In genomic region chr5:134704157-134704556, GRCm38 (mm10) we compare ENCODE assay signal across 8 mouse cellular contexts. TPM values are rescaled to one million over a fixed set of nuclear protein-coding genes. Genes with fewer than 3 reads are reported as not detected.
A peak's percentile ranks its signal among the peaks of the same experiment; 100 is the strongest.
DNase-seq lines count a peak whose midpoint lies in the region; ATAC-seq and TF ChIP-seq lines count a peak whose summit lies in the region.

No protein-coding gene starts in this region.

- H3K36me3 ChIP-seq in C2C12 (ENCODE audit: control insufficient read depth, insufficient read depth): no peaks in the 10 kb centered on the region
- H3K36me3 ChIP-seq in embryonic facial prominence, embryonic 14.5 days (ENCODE audit: control insufficient read depth, insufficient read depth, low read length): peaks cover 23% of the 10 kb centered on the region
- peaks cover 5% of the 10 kb centered on the region; the same call in 1 of the 2 replicates for H3K36me3 ChIP-seq in heart, postnatal 0 days (replicated peaks; ENCODE audit: control insufficient read depth, insufficient read depth, low read length)
- H3K36me3 ChIP-seq in liver, embryonic 14.5 days (replicated peaks; ENCODE audit: control insufficient read depth, insufficient read depth, low read depth): no peaks in the 10 kb centered on the region
- no peaks in the 10 kb centered on the region for H3K36me3 ChIP-seq in neural tube, embryonic 12.5 days
- H3K36me3 ChIP-seq in stomach, embryonic 16.5 days (ENCODE audit: control insufficient read depth, insufficient read depth, low read length): no peaks in the 10 kb centered on the region

- no peak for TF ChIP-seq EP300 in heart, postnatal 0 days (IDR thresholded peaks at IDR 0.05; ENCODE audit: low read depth)
- no peak for TF ChIP-seq EP300 in liver, embryonic 14.5 days (IDR thresholded peaks at IDR 0.05; ENCODE audit: low read depth)

- no peak overlapping the region for H3K27ac ChIP-seq in embryonic facial prominence, embryonic 14.5 days (replicated peaks; ENCODE audit: low read depth, low read length)
- H3K27ac ChIP-seq in heart, postnatal 0 days (ENCODE audit: low read depth): no peak overlapping the region
- H3K27ac ChIP-seq in liver, embryonic 14.5 days: no peak overlapping the region
- H3K27ac ChIP-seq in neural tube, embryonic 12.5 days: no peak overlapping the region
- H3K27ac ChIP-seq in stomach, embryonic 16.5 days (ENCODE audit: low read length): no peak overlapping the region

- H3K4me1 ChIP-seq in embryonic facial prominence, embryonic 14.5 days (ENCODE audit: control insufficient read depth, insufficient read depth, low read length): no peaks in the 10 kb centered on the region
- no peaks in the 10 kb centered on the region for H3K4me1 ChIP-seq in heart, postnatal 0 days (ENCODE audit: control insufficient read depth, insufficient read depth)
- no peaks in the 10 kb centered on the region for H3K4me1 ChIP-seq in liver, embryonic 14.5 days (replicated peaks; ENCODE audit: control insufficient read depth in 2 of 2, insufficient read depth in 2 of 2, low read length in 1 of 2)
- H3K4me1 ChIP-seq in neural tube, embryonic 12.5 days: no peaks in the 10 kb centered on the region
- H3K4me1 ChIP-seq in stomach, embryonic 16.5 days (ENCODE audit: control insufficient read depth, insufficient read depth, low read length): no peaks in the 10 kb centered on the region

- H3ac ChIP-seq in C2C12 (ENCODE audit: control insufficient read depth, insufficient read length, low read depth): no peak overlapping the region

- TF ChIP-seq CTCF in C2C12 (IDR thresholded peaks at IDR 0.05; ENCODE audit: control insufficient read depth, insufficient read depth, insufficient read length): peak; percentile 63
- peak; percentile 85 for TF ChIP-seq CTCF in heart, postnatal 0 days (IDR thresholded peaks at IDR 0.05; ENCODE audit: low read depth)
- peak; percentile 91 for TF ChIP-seq CTCF in liver, embryonic 14.5 days (IDR thresholded peaks at IDR 0.05; ENCODE audit: low read depth)

- no peaks in the 10 kb centered on the region for H3K9me3 ChIP-seq in embryonic facial prominence, embryonic 14.5 days (ENCODE audit: control insufficient read depth, low read length)
- no peaks in the 10 kb centered on the region for H3K9me3 ChIP-seq in heart, postnatal 0 days (replicated peaks; ENCODE audit: control insufficient read depth, low read length)
- H3K9me3 ChIP-seq in liver, embryonic 14.5 days (ENCODE audit: control insufficient read depth, low read length): no peaks in the 10 kb centered on the region
- H3K9me3 ChIP-seq in neural tube, embryonic 12.5 days: no peaks in the 10 kb centered on the region
- no peaks in the 10 kb centered on the region for H3K9me3 ChIP-seq in stomach, embryonic 16.5 days (replicated peaks; ENCODE audit: control insufficient read depth, low read length)

- H3K9ac ChIP-seq in embryonic facial prominence, embryonic 14.5 days (ENCODE audit: low read depth, low read length): no peak overlapping the region
- no peak overlapping the region for H3K9ac ChIP-seq in heart, postnatal 0 days (replicated peaks; ENCODE audit: low read depth, low read length)
- H3K9ac ChIP-seq in liver, embryonic 14.5 days (replicated peaks): no peak overlapping the region
- no peak overlapping the region for H3K9ac ChIP-seq in neural tube, embryonic 12.5 days
- H3K9ac ChIP-seq in stomach, embryonic 16.5 days (ENCODE audit: low read length): no peak overlapping the region

- peak; percentile 56 for ATAC-seq in embryonic facial prominence, embryonic 14.5 days (ENCODE audit: low read depth)
- peak; percentile 58 for ATAC-seq in heart, postnatal 0 days (ENCODE audit: insufficient read depth, low read depth)
- ATAC-seq in liver, embryonic 14.5 days (ENCODE audit: insufficient read depth): peak; percentile 47; the same call in 1 of the 2 replicates
- peak; percentile 75 for ATAC-seq in neural tube, embryonic 12.5 days (ENCODE audit: low FRiP score, low read depth)
- ATAC-seq in stomach, embryonic 16.5 days (ENCODE audit: insufficient read depth, low FRiP score): peak; percentile 33; the same call in 1 of the 2 replicates

- no peak overlapping the region for H3K4me3 ChIP-seq in C2C12 (ENCODE audit: insufficient read depth, poor library complexity, severe bottlenecking)
- H3K4me3 ChIP-seq in embryonic facial prominence, embryonic 14.5 days (ENCODE audit: low read depth, low read length): no peak overlapping the region
- no peak overlapping the region for H3K4me3 ChIP-seq in heart, postnatal 0 days (ENCODE audit: low read depth, low read length)
- no peak overlapping the region for H3K4me3 ChIP-seq in liver, embryonic 14.5 days (ENCODE audit: insufficient read depth in 1 of 2, low read depth in 2 of 2, low read length in 2 of 2)
- H3K4me3 ChIP-seq in neural tube, embryonic 12.5 days: no peak overlapping the region
- H3K4me3 ChIP-seq in stomach, embryonic 16.5 days (replicated peaks; ENCODE audit: low read length): no peak overlapping the region

- no peaks in the 10 kb centered on the region for H3K79me2 ChIP-seq in C2C12 (ENCODE audit: control insufficient read depth, insufficient read depth)

- no peak overlapping the region for H3K4me2 ChIP-seq in embryonic facial prominence, embryonic 14.5 days (ENCODE audit: low read depth, low read length)
- H3K4me2 ChIP-seq in heart, postnatal 0 days (ENCODE audit: low read depth, low read length): no peak overlapping the region
- H3K4me2 ChIP-seq in liver, embryonic 14.5 days (ENCODE audit: low read depth): no peak overlapping the region
- no peak overlapping the region for H3K4me2 ChIP-seq in neural tube, embryonic 12.5 days (replicated peaks)
- no peak overlapping the region for H3K4me2 ChIP-seq in stomach, embryonic 16.5 days (ENCODE audit: low read depth, low read length)

- DNase-seq in adrenal gland, postnatal 25 days: peak; percentile 74
- DNase-seq in embryonic facial prominence, embryonic 14.5 days (ENCODE audit: low spot score): peak; percentile 57
- DNase-seq in heart, postnatal 0 days (ENCODE audit: low spot score): peak; percentile 44
- peak; percentile 75 for DNase-seq in kidney, postnatal 14 days
- DNase-seq in liver, embryonic 14.5 days (ENCODE audit: low read depth in 3 of 3, low spot score in 3 of 3): peak; percentile 30 to 47 (median 40)

- no peaks in the 10 kb centered on the region for H3K79me3 ChIP-seq in C2C12 (ENCODE audit: low read depth)

- peaks cover 40% of the 10 kb centered on the region for H3K27me3 ChIP-seq in C2C12 (ENCODE audit: control insufficient read depth, insufficient read depth, insufficient read length)
- no peaks in the 10 kb centered on the region for H3K27me3 ChIP-seq in embryonic facial prominence, embryonic 14.5 days (replicated peaks; ENCODE audit: control insufficient read depth, insufficient read depth, low read length)
- H3K27me3 ChIP-seq in heart, postnatal 0 days (ENCODE audit: control insufficient read depth, insufficient read depth, low read length): no peaks in the 10 kb centered on the region; the same call in 1 of the 2 replicates
- no peaks in the 10 kb centered on the region for H3K27me3 ChIP-seq in liver, embryonic 14.5 days (ENCODE audit: control insufficient read depth, insufficient read depth, low read length)
- H3K27me3 ChIP-seq in neural tube, embryonic 12.5 days (replicated peaks): no peaks in the 10 kb centered on the region
- no peaks in the 10 kb centered on the region for H3K27me3 ChIP-seq in stomach, embryonic 16.5 days (ENCODE audit: control insufficient read depth, insufficient read depth, low read length)

TF ChIP-seq in C2C12, 6 proteins besides CTCF, POLR2A, EP300 and RAD21:
- no peak for TF ChIP-seq CEBPB (IDR thresholded peaks at IDR 0.05; ENCODE audit: low read depth)
- TF ChIP-seq USF1 (IDR thresholded peaks at IDR 0.05; ENCODE audit: low read depth): no peak
- TF ChIP-seq MYOD1 (IDR thresholded peaks at IDR 0.05; ENCODE audit: control insufficient read depth, insufficient read length, low read depth): no peak
- no peak for TF ChIP-seq FOSL1 (IDR thresholded peaks at IDR 0.05; ENCODE audit: insufficient read depth, low read length, poor library complexity, severe bottlenecking)
- no peak for TF ChIP-seq MAX (IDR thresholded peaks at IDR 0.05)
- no peak for TF ChIP-seq MYOG (IDR thresholded peaks at IDR 0.05; ENCODE audit: control insufficient read depth, extremely low read depth, insufficient read length)

RNA-seq across cellular contexts. Expression of gene Limk1, which starts 15.8 kb away (rescaled TPM):
- 32.2 TPM for polyA plus RNA-seq in C2C12 (2012; fragmentation: generic; extraction: Trizol)
- total RNA-seq in adrenal gland, postnatal 25 days (2021): 21.7 and 23.6 TPM in 2 replicates
- 6.2 and 8.5 TPM in 2 replicates for polyA plus RNA-seq in embryonic facial prominence, embryonic 14.5 days (2014; fragmentation: Nextera tagmentation; extraction: Ambion mirVana)
- 6.9 and 12.1 TPM in 2 replicates for total RNA-seq in heart, postnatal 0 days (2014; rRNA removed; ENCODE audit: low replicate concordance)
- polyA plus RNA-seq in heart, postnatal 0 days (2015; fragmentation: Nextera tagmentation; extraction: Ambion mirVana): 2.4 TPM in 2 replicates
- polyA plus RNA-seq in liver, embryonic 14.5 days (2012; rRNA removed): 1.9 and 2.2 TPM in 2 replicates
- 0.89 and 0.92 TPM in 2 replicates for polyA plus RNA-seq in liver, embryonic 14.5 days (2014; fragmentation: Nextera tagmentation; extraction: Ambion mirVana)
- 18.8 and 24.3 TPM in 2 replicates for polyA plus RNA-seq in neural tube, embryonic 12.5 days (2016; fragmentation: Nextera tagmentation; extraction: Ambion mirVana)
- polyA plus RNA-seq in stomach, embryonic 16.5 days (2015; fragmentation: Nextera tagmentation; extraction: Ambion mirVana): 3.7 and 4.1 TPM in 2 replicates

RNA-seq across cellular contexts. Expression of gene Eln, which starts 43.0 kb away (rescaled TPM):
- not detected for polyA plus RNA-seq in C2C12 (2012; fragmentation: generic; extraction: Trizol)
- 26.9 and 30.1 TPM in 2 replicates for total RNA-seq in adrenal gland, postnatal 25 days (2021)
- 152 and 188 TPM in 2 replicates for polyA plus RNA-seq in embryonic facial prominence, embryonic 14.5 days (2014; fragmentation: Nextera tagmentation; extraction: Ambion mirVana)
- 313 and 411 TPM in 2 replicates for total RNA-seq in heart, postnatal 0 days (2014; rRNA removed; ENCODE audit: low replicate concordance)
- polyA plus RNA-seq in heart, postnatal 0 days (2015; fragmentation: Nextera tagmentation; extraction: Ambion mirVana): 362 and 388 TPM in 2 replicates
- 3.5 and 3.6 TPM in 2 replicates for polyA plus RNA-seq in liver, embryonic 14.5 days (2012; rRNA removed)
- 1.7 and 2.1 TPM in 2 replicates for polyA plus RNA-seq in liver, embryonic 14.5 days (2014; fragmentation: Nextera tagmentation; extraction: Ambion mirVana)
- polyA plus RNA-seq in neural tube, embryonic 12.5 days (2016; fragmentation: Nextera tagmentation; extraction: Ambion mirVana): 6.0 and 6.6 TPM in 2 replicates
- polyA plus RNA-seq in stomach, embryonic 16.5 days (2015; fragmentation: Nextera tagmentation; extraction: Ambion mirVana): 93.7 and 97.0 TPM in 2 replicates

Comparison
In these comparisons a context has a peak if more than half of its experiments do, and no peak if none do; other contexts are left out.
1. RNA of gene Eln, which starts 43.0 kb away (polyA plus RNA-seq): 362 to 388 TPM in heart, postnatal 0 days, 152 to 188 TPM in embryonic facial prominence, embryonic 14.5 days and 93.7 to 97.0 TPM in stomach, embryonic 16.5 days; 6.0 to 6.6 TPM in neural tube, embryonic 12.5 days, 1.7 to 3.6 TPM in liver, embryonic 14.5 days and not detected in C2C12 (single experiment); every median in the first group is over 10 times any median in the second.
2. Peak in every context shown above with its lines, with median percentiles within 50 percentile points of each other: CTCF ChIP-seq, DNase-seq and ATAC-seq.